In the genomic region with DNA sequence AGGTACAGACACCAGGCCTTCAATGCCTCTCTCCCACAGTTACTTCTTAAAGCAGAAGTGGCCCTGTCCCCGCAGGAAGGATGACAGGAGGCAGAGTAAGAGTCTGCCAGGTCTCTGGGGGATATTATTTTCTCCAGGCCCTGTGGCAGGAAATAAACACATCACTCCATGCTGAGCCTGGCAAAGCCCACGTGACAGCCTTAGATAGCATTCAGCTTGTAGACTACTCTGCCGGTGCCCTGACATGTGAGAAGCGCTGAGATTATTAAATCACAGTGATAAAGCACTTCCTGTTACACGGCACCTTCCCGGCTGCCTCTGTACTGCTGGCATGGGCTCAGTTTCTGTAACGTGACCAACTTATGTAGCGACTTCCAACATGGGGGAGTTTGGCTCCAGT, we compare ENCODE assay signal across 11 mouse cellular contexts.
DNase-seq lines count a peak whose midpoint lies in the region; ATAC-seq lines count a peak whose summit lies in the region.
"Had no signal": no experiment of that assay in that cellular context is flagged by ENCODE, and none has a peak within 500 bp of the region (broad histone marks: within the 10 kb centered on the region; RNA-seq: fewer than 3 reads in every experiment).

No protein-coding gene starts in this region.

- DNase-seq in embryonic facial prominence, embryonic 14.5 days (ENCODE audit: low spot score): peak; percentile 50
- no peak for DNase-seq in embryonic facial prominence, embryonic 10.5 days (ENCODE audit: low spot score)
- peak; percentile 15 to 62 for DNase-seq in left cerebral cortex, postnatal 14 days (ENCODE audit: low spot score in 2 of 2)
- no peak for DNase-seq in left cerebral cortex, postnatal 4 days
- peak; percentile 26 to 57 for DNase-seq in left cerebral cortex, postnatal 25 days (ENCODE audit: low spot score in 2 of 2)
- DNase-seq in cerebellum, adult 11 months: no peak
- no peak for DNase-seq in urinary bladder, postnatal 10 days (ENCODE audit: low spot score)
- DNase-seq: cerebellum, adult 9-10 months; retina, postnatal 1 day; thymus, postnatal 4 days had no signal

- 31% methylated on average over 8 of the region's 8 CpGs for WGBS in embryonic facial prominence, embryonic 14.5 days
- WGBS in embryonic facial prominence, embryonic 10.5 days: 59% methylated on average over 8 of the region's 8 CpGs

- H3K36me3 ChIP-seq in embryonic facial prominence, embryonic 14.5 days (ENCODE audit: control insufficient read depth, insufficient read depth, low read length): no peaks in the 10 kb centered on the region
- H3K36me3 ChIP-seq in embryonic facial prominence, embryonic 10.5 days (replicated peaks): no peaks in the 10 kb centered on the region

- H3K4me3 ChIP-seq in embryonic facial prominence, embryonic 14.5 days (ENCODE audit: low read depth, low read length): no peak overlapping the region
- H3K4me3 ChIP-seq in embryonic facial prominence, embryonic 10.5 days: no peak overlapping the region

- H3K27ac ChIP-seq in embryonic facial prominence, embryonic 14.5 days (replicated peaks; ENCODE audit: low read depth, low read length): no peak overlapping the region
- H3K27ac ChIP-seq in embryonic facial prominence, embryonic 10.5 days (replicated peaks): no peak overlapping the region

- no peak overlapping the region for H3K9ac ChIP-seq in embryonic facial prominence, embryonic 14.5 days (ENCODE audit: low read depth, low read length)

- peak; percentile 60 for ATAC-seq in embryonic facial prominence, embryonic 14.5 days (ENCODE audit: low read depth)
- peak; percentile 30; the same call in 1 of the 2 replicates for ATAC-seq in granulocyte monocyte progenitor cell, adult 5-6 weeks (replicated peaks; ENCODE audit: poor library complexity, severe bottlenecking)

- no peak overlapping the region for H3K4me2 ChIP-seq in embryonic facial prominence, embryonic 14.5 days (ENCODE audit: low read depth, low read length)

- H3K27me3 ChIP-seq in embryonic facial prominence, embryonic 14.5 days (replicated peaks; ENCODE audit: control insufficient read depth, insufficient read depth, low read length): no peaks in the 10 kb centered on the region
- peaks cover 34% of the 10 kb centered on the region for H3K27me3 ChIP-seq in embryonic facial prominence, embryonic 10.5 days (replicated peaks; ENCODE audit: low read depth, poor library complexity, severe bottlenecking)

- no peaks in the 10 kb centered on the region for H3K9me3 ChIP-seq in embryonic facial prominence, embryonic 14.5 days (ENCODE audit: control insufficient read depth, low read length)
- H3K9me3 ChIP-seq in embryonic facial prominence, embryonic 10.5 days: no peaks in the 10 kb centered on the region

- intact Hi-C loops in left cerebral cortex, postnatal 14 days (cut with DNase I): no loop called here
- intact Hi-C loops in left cerebral cortex, postnatal 4 days (cut with DNase I): no loop called here
- intact Hi-C loops in left cerebral cortex, postnatal 25 days (cut with DNase I): no loop called here

- peaks cover 10% of the 10 kb centered on the region for H3K4me1 ChIP-seq in embryonic facial prominence, embryonic 14.5 days (ENCODE audit: control insufficient read depth, insufficient read depth, low read length)
- peaks cover 24% of the 10 kb centered on the region for H3K4me1 ChIP-seq in embryonic facial prominence, embryonic 10.5 days

Comparison
In these comparisons a context has a peak if more than half of its experiments do, and no peak if none do; other contexts are left out.
1. DNase-seq: peak in embryonic facial prominence, embryonic 14.5 days (single experiment), left cerebral cortex, postnatal 14 days (2 of 2) and left cerebral cortex, postnatal 25 days (2 of 2); none in embryonic facial prominence, embryonic 10.5 days (single experiment), left cerebral cortex, postnatal 4 days (single experiment), cerebellum, adult 11 months (single experiment) and urinary bladder, postnatal 10 days (single experiment).